Mouse (Mus musculus): ENCODE measurements around the gene Ankrd16.

Ankrd16 gene

DNA sequence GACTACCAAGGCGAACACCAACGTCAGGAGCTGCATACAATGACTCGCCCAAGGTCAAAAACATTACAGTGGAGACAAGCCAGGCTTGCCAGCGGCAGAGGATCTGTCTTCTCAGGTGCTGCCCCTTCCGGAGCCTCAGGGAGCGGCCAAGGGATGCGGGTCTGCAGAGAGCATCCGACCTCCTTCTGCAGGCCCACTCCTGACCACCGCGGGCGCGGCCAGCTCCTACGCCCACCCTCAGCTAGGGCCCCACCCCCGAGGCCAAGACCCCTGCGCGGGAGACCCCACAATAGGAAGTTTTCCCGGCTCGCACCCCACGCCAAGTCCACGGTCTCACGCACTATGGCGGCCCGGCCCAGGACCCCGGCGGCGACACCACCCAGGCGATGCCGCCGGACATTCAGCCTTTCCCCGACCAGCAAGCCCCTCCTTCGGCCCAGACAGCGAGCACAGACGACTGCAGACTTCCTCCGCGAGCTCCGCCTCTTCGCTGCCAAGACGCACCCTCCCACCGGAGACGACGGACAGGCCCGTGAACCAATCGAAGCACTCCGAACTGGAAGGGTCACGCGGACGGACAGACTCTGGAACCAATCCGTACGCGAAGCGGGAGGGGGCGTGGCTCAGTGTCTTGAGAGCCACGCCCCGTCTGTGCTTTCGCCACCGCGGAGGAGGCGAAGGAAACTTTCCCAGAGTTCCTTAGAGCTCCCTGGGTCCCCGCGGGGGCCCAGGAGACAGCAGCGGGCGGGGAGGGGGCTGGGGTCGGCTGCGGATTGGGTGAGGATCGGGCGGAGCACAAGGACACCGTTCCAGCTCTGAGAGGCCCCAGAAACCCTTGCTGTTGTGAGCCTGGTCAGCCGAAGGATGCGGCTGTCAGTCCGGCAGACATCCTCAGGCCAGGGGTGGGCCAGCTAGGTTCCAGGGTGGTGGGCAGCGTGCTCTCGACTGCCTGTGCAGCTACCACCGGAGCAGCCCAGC lies at the start of gene Ankrd16, which contains the start of gene Fbh1:
Ankrd16 (plus strand) TSS at position 786 of the 978 bp plus-strand sequence.
Fbh1 (minus strand) TSS at position 492 of the 978 bp plus-strand sequence.
- DNase-seq: peak; percentile 100

- DNase-seq: no peak
Observed at GRCm38 (mm10) chr2:11729091-11729490, 48.6 kb upstream of the Ankrd16 start.

DNA sequence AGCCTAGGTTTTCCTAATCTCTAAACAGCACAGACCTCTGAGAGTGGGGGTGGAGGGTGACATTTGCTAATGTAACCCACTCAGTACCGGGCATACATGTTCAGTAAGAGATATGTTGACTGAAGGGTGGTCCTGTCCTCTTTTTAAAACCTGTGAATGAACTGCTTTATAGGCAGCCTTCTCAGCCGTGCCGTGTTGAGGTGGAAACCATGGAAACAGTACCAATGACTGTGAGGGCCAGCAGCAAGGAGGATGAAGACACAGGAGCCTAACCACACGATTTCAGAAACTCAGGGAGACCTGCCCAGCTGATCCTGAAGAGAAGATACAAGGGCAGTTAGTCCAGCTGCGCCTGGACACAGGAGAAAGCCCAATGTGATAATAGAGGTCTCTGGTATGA lies 44.7 kb upstream of the Ankrd16 start:
- DNase-seq: no peak

GRCm38 (mm10) chr2:11735853-11736252 lies 41.8 kb upstream of the Ankrd16 start:
- DNase-seq: no peak

- no peak for DNase-seq
Observed at GRCm38 (mm10) chr2:11738794-11739193, 38.9 kb upstream of the Ankrd16 start.

DNA sequence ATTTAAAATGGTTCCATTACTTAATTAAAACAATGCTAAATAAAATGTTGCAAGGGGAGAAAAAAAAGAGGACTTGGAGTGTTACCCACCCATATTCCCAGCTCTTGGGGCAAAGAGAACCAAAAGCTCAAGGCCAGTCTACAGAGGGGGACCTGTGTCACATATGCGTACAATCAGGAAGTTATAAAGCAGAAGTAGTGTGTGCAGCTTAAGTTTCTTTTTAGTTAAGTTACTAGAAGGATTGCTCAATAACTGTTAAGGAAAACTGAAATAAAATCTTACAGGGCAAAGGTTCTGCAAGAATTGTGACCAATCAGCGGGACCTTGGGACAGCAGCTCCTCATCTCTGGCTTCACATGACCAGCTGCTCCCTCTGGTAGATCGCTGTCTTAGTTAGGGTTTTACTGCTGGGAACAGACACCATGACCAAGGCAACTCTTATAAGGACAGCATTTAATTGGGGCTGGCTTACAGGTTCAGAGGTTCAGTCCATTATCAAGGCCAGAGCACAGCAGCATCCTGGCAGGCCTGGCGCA lies 38.1 kb upstream of the Ankrd16 start:
- peak; percentile 7 for DNase-seq

- no peak for DNase-seq
Observed at GRCm38 (mm10) chr2:11762541-11762940, 15.1 kb upstream of the Ankrd16 start.

DNA sequence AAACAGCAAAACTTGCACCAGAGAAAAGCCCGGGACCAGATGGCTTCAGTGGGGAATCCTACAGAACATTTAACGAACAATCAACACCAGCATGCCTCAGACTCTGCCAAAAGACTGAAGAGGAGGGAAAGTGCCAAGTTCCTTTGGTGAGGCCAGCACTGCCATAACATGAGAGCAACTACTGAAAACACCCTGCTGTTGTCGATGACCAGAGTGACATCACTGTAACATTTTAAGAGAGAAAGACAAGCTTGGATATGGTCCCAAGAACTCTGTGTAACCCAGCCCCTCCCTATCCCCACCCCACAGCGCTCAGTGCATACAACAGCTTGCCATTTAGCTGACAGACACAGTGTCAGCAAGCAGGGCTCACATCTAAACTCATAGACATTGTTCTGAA lies 12.0 kb upstream of the Ankrd16 start:
- DNase-seq: no peak

- no peak for DNase-seq
Observed at GRCm38 (mm10) chr2:11766485-11767160, 11.1 kb upstream of the Ankrd16 start.

GRCm38 (mm10) chr2:11767161-11767545 lies 10.5 kb upstream of the Ankrd16 start:
- DNase-seq: no peak

DNA sequence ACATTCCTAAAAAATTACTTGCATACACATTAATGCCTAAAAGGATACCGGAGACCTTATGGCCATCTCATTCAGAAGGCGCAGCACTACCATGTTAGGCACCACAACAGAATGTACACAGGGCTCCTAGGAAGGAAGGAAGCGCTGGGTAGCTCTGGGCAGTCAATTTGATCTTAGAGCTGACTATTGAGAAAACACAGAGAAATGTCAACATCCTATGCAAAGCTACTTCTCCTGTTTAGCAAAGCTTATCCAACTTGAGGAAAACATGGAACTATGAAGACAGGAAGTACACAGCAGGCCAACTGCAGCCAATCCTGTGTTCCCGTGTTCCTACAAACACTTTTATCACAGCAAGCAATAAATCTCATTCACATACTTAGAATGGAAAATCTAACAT lies 6.0 kb upstream of the Ankrd16 start:
- no peak for DNase-seq

GRCm38 (mm10) chr2:11772401-11772800 lies 5.3 kb upstream of the Ankrd16 start:
- DNase-seq: no peak

DNA sequence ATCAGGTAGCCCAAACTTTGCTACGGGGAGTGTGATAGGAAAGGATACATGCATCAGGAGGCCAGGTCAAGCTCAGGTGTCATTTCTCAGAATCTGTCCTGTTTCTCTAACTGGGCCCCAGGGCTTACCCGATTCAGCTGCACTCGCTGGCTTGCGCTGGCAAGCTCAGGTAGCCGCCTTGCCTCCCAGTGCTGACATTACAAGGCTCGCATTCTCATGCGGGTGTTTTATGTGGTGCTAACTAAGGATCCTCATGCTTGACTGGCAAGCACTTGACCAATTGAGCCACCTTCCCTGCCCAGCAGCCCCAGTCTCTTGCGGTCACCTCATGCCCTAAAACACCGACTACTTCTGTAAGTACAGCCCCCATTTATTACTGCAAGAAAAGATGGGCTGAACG lies 3.2 kb upstream of the Ankrd16 start:
- peak; percentile 20 for DNase-seq

GRCm38 (mm10) chr2:11775121-11775520 lies 2.6 kb upstream of the Ankrd16 start:
- DNase-seq: no peak

- no peak for DNase-seq
Observed at GRCm38 (mm10) chr2:11776415-11776814, 1.3 kb upstream of the Ankrd16 start.

DNA sequence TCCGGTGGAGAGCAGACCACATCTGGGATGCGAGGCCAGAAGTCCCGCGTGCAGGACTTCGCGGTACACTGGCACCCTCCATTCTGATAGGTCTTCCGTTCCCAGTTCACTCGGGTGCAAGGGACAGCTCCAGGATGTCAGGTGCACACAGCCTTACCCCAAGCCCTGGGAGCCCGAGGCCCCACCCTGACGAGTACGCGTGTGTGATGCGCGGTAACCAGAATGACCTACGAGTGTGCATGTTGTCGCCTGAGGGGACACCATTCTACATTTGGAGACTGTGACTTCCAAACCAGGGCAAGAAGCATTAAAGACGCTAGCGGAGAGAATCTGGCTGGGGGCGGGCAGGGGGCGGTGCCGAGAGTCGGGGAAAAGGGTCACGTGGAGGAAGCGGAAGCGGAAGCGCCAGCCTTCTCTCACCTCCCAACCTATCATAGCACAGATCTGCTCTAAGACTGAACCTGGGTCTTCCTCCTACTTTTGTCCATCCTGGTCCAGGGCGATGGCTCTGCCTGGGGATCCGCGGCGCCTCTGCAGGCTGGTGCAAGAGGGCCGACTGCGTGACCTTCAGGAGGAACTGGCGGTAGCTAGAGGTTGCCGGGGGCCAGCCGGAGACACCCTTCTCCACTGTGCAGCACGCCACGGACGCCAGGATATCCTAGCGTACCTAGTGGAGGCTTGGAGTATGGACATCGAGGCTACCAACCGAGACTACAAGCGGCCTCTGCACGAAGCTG lies 579 bp downstream of the Ankrd16 start:
- DNase-seq: peak; percentile 87

GRCm38 (mm10) chr2:11784159-11784558 lies 6.5 kb downstream of the Ankrd16 start:
- no peak for DNase-seq

DNA sequence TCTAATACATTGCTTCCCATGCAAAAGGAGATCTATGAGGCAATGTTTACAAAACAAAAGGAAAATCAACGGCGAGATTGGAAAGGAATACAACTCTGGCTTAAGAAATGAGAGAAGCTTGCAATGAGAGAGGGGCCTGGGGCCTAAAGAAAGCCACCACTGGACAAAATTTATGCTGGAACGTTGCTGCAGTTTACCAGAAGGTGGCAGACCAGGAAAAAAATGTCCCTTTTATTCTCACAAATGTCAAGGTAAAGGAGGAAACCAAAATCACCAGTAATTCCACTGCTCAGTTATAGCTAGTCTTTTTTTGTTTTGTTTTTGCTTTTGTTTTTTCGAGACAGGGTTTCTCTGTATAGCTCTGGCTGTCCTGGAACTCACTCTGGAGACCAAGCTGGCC lies 17.0 kb downstream of the Ankrd16 start:
- no peak for DNase-seq

GRCm38 (mm10) chr2:11797930-11798364 lies 20.3 kb downstream of the Ankrd16 start:
- no peak for DNase-seq

DNA sequence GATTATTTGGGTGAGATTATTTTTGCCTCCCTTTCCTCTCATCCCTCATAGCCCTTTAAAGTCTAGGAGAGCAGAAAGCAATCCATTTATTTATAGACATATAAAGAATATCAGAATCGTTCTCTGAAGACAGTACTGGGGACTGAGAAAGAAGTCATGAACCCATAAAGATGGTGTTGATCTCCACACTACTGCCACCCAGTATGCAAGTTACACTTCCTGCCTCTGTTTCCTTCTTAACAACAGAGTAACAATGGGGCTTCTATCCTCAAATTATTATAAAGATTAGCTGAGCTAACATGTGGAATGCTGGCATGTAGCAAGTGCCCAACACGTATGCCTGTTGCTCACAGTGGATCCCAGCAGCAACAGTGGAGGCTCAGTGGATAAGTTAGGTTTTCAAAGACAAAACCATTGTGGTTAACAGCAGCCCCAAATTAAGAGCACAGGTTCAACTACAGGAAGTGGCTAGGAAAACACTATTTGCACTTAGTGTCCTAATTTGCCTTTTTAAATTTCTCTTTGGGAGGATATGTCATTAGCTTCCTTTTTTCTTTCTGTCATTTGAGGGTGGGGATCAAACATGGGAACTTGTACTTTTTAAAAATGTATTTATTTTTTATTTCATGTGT lies 23.7 kb downstream of the Ankrd16 start:
- DNase-seq: no peak

All from kidney, adult 9 months (tissue).